Mouse (Mus musculus): Measurements from ENCODE around the gene Mgat5b. TPM values are rescaled to one million over a fixed set of nuclear protein-coding genes. Genes with fewer than 3 reads are reported as not detected.

Gene Mgat5b
- total and polyA plus RNA-seq, 3 experiments: not detected

- Histone ChIP-seq H3K27me3 (ENCODE audit: control insufficient read depth in 1 of 2, insufficient read depth in 2 of 2, low read length in 2 of 2) (peaks cover 0 to 7% of the 10 kb centered on the region in 2 experiments; a peak in 3 of 4 replicates), H3K9ac (ENCODE audit: control insufficient read depth, low read depth, low read length, poor library complexity, severe bottlenecking) (no peak overlapping the region), H3K4me1 (ENCODE audit: control insufficient read depth in 1 of 2, insufficient read depth in 2 of 2, low read length in 2 of 2) (no peaks in the 10 kb centered on the region), H3K79me2 (ENCODE audit: control insufficient read depth, insufficient read depth, low read length, poor library complexity) (no peaks in the 10 kb centered on the region), H3K4me3 (ENCODE audit: control insufficient read depth in 1 of 2, insufficient read depth in 1 of 2, low read depth in 2 of 2, low read length in 2 of 2) (no peak overlapping the region), H3K36me3 (ENCODE audit: control insufficient read depth in 1 of 2, insufficient read depth in 2 of 2, low read length in 2 of 2) (no peaks in the 10 kb centered on the region), H3K9me3 (replicated peaks; ENCODE audit: insufficient read depth, low read length) (no peaks in the 10 kb centered on the region), H3K27ac (ENCODE audit: control insufficient read depth, low read depth, low read length) (no peak overlapping the region)
- DNase-seq (ENCODE audit: low read depth, low spot score): no peak
- no peak for TF ChIP-seq ELF1 (IDR thresholded peaks at IDR 0.05; ENCODE audit: low read depth, low read length)
- no peak for TF ChIP-seq GABPA (IDR thresholded peaks at IDR 0.05; ENCODE audit: low read depth, low read length)
- no peak for TF ChIP-seq TBP (IDR thresholded peaks at IDR 0.05; ENCODE audit: low read depth, low read length)
- TF ChIP-seq CTCF (IDR thresholded peaks at IDR 0.05 in 2 of 3, conservative IDR thresholded peaks at IDR 0.05 in 1 of 3; ENCODE audit: control insufficient read depth in 1 of 3, insufficient read depth in 1 of 3, low read depth in 2 of 3, low read length in 3 of 3, poor library complexity in 1 of 3, severe bottlenecking in 1 of 3): no peak
- no peak for TF ChIP-seq POLR2AphosphoS2 (IDR thresholded peaks at IDR 0.05; ENCODE audit: low read length)
- TF ChIP-seq NELFE (IDR thresholded peaks at IDR 0.05; ENCODE audit: low read depth, low read length): no peak
- TF ChIP-seq POLR2A (IDR thresholded peaks at IDR 0.05; ENCODE audit: control insufficient read depth in 1 of 2, insufficient read depth in 1 of 2, low read depth in 1 of 2, low read length in 2 of 2, poor library complexity in 1 of 2): no peak
- TF ChIP-seq NRF1 (IDR thresholded peaks at IDR 0.05; ENCODE audit: insufficient read depth, low read depth, low read length, poor library complexity, severe bottlenecking): no peak
- no peak for TF ChIP-seq MXI1 (IDR thresholded peaks at IDR 0.05; ENCODE audit: low read depth, low read length)
- no peak for TF ChIP-seq BHLHE40 (IDR thresholded peaks at IDR 0.05; ENCODE audit: borderline replicate concordance, low read depth, low read length)
- TF ChIP-seq MAX (IDR thresholded peaks at IDR 0.05; ENCODE audit: low read length): no peak
- TF ChIP-seq UBTF (IDR thresholded peaks at IDR 0.05; ENCODE audit: borderline replicate concordance, insufficient read depth, low read depth, low read length): no peak
- no peak for TF ChIP-seq USF2 (IDR thresholded peaks at IDR 0.05; ENCODE audit: borderline replicate concordance in 1 of 2, insufficient read depth in 1 of 2, low read depth in 1 of 2, low read length in 2 of 2)
- TF ChIP-seq ZKSCAN1 (IDR thresholded peaks at IDR 0.05; ENCODE audit: low read depth, low read length): no peak
- no peak for TF ChIP-seq SMC3 (IDR thresholded peaks at IDR 0.05; ENCODE audit: low read depth, low read length)
- TF ChIP-seq SIN3A (IDR thresholded peaks at IDR 0.05; ENCODE audit: low read length): no peak
- no peak for TF ChIP-seq ZNF384 (IDR thresholded peaks at IDR 0.05; ENCODE audit: low read depth, low read length)
- no peak for TF ChIP-seq CHD2 (IDR thresholded peaks at IDR 0.05; ENCODE audit: low read length)
Observed at GRCm38 (mm10) chr11:116913573-116913972, 5.1 kb upstream of the Mgat5b start.

GRCm38 (mm10) chr11:116914267-116914885 is 4.3 kb upstream of the Mgat5b start:
- Histone ChIP-seq H3K79me2 (ENCODE audit: control insufficient read depth, insufficient read depth, low read length, poor library complexity) (no peaks in the 10 kb centered on the region), H3K27ac (ENCODE audit: control insufficient read depth, low read depth, low read length) (no peak overlapping the region), H3K9ac (ENCODE audit: control insufficient read depth, low read depth, low read length, poor library complexity, severe bottlenecking) (no peak overlapping the region), H3K9me3 (replicated peaks; ENCODE audit: insufficient read depth, low read length) (no peaks in the 10 kb centered on the region), H3K27me3 (ENCODE audit: control insufficient read depth in 1 of 2, insufficient read depth in 2 of 2, low read length in 2 of 2) (peaks cover 0 to 7% of the 10 kb centered on the region in 2 experiments; a peak in 3 of 4 replicates), H3K4me1 (ENCODE audit: control insufficient read depth in 1 of 2, insufficient read depth in 2 of 2, low read length in 2 of 2) (no peaks in the 10 kb centered on the region), H3K36me3 (ENCODE audit: control insufficient read depth in 1 of 2, insufficient read depth in 2 of 2, low read length in 2 of 2) (no peaks in the 10 kb centered on the region), H3K4me3 (ENCODE audit: control insufficient read depth in 1 of 2, insufficient read depth in 1 of 2, low read depth in 2 of 2, low read length in 2 of 2) (no peak overlapping the region)
- DNase-seq (ENCODE audit: low read depth, low spot score): no peak
- TF ChIP-seq MAX (IDR thresholded peaks at IDR 0.05; ENCODE audit: low read length) (no peak), ETS1 (IDR thresholded peaks at IDR 0.05; ENCODE audit: low read depth, low read length) (no peak), TCF12 (IDR thresholded peaks at IDR 0.05; ENCODE audit: low read depth, low read length) (no peak), USF1 (IDR thresholded peaks at IDR 0.05; ENCODE audit: low read depth, low read length) (no peak), EP300 (IDR thresholded peaks at IDR 0.05; ENCODE audit: low read depth in 1 of 2, low read length in 2 of 2) (no peak), HCFC1 (IDR thresholded peaks at IDR 0.05; ENCODE audit: low read depth, low read length) (no peak), TBP (IDR thresholded peaks at IDR 0.05; ENCODE audit: low read depth, low read length) (no peak), KAT2A (conservative IDR thresholded peaks at IDR 0.05; ENCODE audit: low read depth, low read length) (no peak), SIN3A (IDR thresholded peaks at IDR 0.05; ENCODE audit: low read length) (no peak), MYC (IDR thresholded peaks at IDR 0.05; ENCODE audit: low read depth, low read length) (no peak), CHD2 (IDR thresholded peaks at IDR 0.05; ENCODE audit: low read length) (no peak), POLR2AphosphoS2 (IDR thresholded peaks at IDR 0.05; ENCODE audit: low read length) (no peak), GABPA (IDR thresholded peaks at IDR 0.05; ENCODE audit: low read depth, low read length) (no peak), MXI1 (IDR thresholded peaks at IDR 0.05; ENCODE audit: low read depth, low read length) (no peak), JUND (IDR thresholded peaks at IDR 0.05; ENCODE audit: low read depth, low read length) (no peak), GATA1 (IDR thresholded peaks at IDR 0.05; ENCODE audit: low read depth, low read length) (no peak), ZKSCAN1 (IDR thresholded peaks at IDR 0.05; ENCODE audit: low read depth, low read length) (no peak), ZC3H11A (IDR thresholded peaks at IDR 0.05; ENCODE audit: low read depth, low read length) (no peak)

Measured in MEL (cell line).